Mouse (Mus musculus) bone marrow macrophage, adult 2 months (primary cell): Measurements from ENCODE around the gene Pde12. TPM values are rescaled to one million over a fixed set of nuclear protein-coding genes. Genes with fewer than 3 reads are reported as not detected.

Experiments
- H3K27ac ChIP-seq: 2 replicates; pipeline ENCODE4 v1.5.1; 2012; ENCODE audit warnings: low read depth, low read length; ENCODE audit not compliant: insufficient read depth
- H3K4me1 ChIP-seq: 2 replicates; pipeline ENCODE4 v1.6.1; 2012; ENCODE audit warnings: low read length; ENCODE audit not compliant: control insufficient read depth, insufficient read depth
- H3K4me3 ChIP-seq: 2 replicates; pipeline ENCODE4 v1.5.1; 2012; ENCODE audit warnings: mild to moderate bottlenecking, low read length, moderate library complexity; ENCODE audit not compliant: insufficient read depth
- CTCF ChIP-seq: IDR thresholded peaks from 2 replicates; pipeline ENCODE4 v1.5.1; 2012; ENCODE audit warnings: low read depth, mild to moderate bottlenecking, low read length, moderate library complexity
- POLR2A ChIP-seq: IDR thresholded peaks from 2 replicates; pipeline ENCODE4 v1.6.1; 2012; ENCODE audit warnings: mild to moderate bottlenecking, low read depth, low read length, borderline replicate concordance
- polyA plus RNA-seq: library from polyadenylated mRNA; stranded (reverse); fragments of >200 nt; gene quantifications from 2 replicates; pipeline ENCODE4 v1.2.4, GENCODE M21; 2012; ENCODE audit not compliant: missing spikeins, insufficient read depth, insufficient read length

The Pde12 gene
- polyA plus RNA-seq, 1 experiment: 4.0 TPM

- no peak overlapping the region for H3K4me3 ChIP-seq
- TF ChIP-seq POLR2A (no peak), CTCF (no peak)
- H3K4me1 ChIP-seq: peaks cover 9% of the 10 kb centered on the region
- no peak overlapping the region for H3K27ac ChIP-seq
These were observed 23.6 kb downstream of the Pde12 start for GRCm38 (mm10) chr14:26645989-26646650.

- TF ChIP-seq CTCF (no peak), POLR2A (no peak)
- peak overlapping the region; percentile 16; the same call in 1 of the 2 replicates for H3K4me3 ChIP-seq
- peak overlapping the region; percentile 95 for H3K27ac ChIP-seq
- peaks cover 9% of the 10 kb centered on the region for H3K4me1 ChIP-seq
These were observed 26.6 kb downstream of the Pde12 start for GRCm38 (mm10) chr14:26643006-26643624.

GRCm38 (mm10) chr14:26639961-26640360 is 29.7 kb downstream of the Pde12 start:
- no peak overlapping the region for H3K27ac ChIP-seq
- H3K4me1 ChIP-seq: peaks cover 13% of the 10 kb centered on the region
- TF ChIP-seq POLR2A (no peak), CTCF (no peak)
- peak overlapping the region; percentile 44 for H3K4me3 ChIP-seq

- Histone ChIP-seq H3K4me3 (peak overlapping the region; percentile 92), H3K27ac (peak overlapping the region; percentile 57)
These were observed 30.4 kb downstream of the Pde12 start for GRCm38 (mm10) chr14:26639251-26639650.

GRCm38 (mm10) chr14:26638708-26639084 is 31.0 kb downstream of the Pde12 start:
- Histone ChIP-seq H3K4me3 (peak overlapping the region; percentile 92), H3K4me1 (peaks cover 9% of the 10 kb centered on the region), H3K27ac (peak overlapping the region; percentile 84)
- TF ChIP-seq POLR2A: no peak
- no peak for TF ChIP-seq CTCF

More at GRCm38 (mm10) chr14:26639251-26639650, 30.4 kb downstream of the Pde12 start:
- TF ChIP-seq CTCF (no peak), POLR2A (no peak)
- H3K4me1 ChIP-seq: peaks cover 10% of the 10 kb centered on the region

GRCm38 (mm10) chr14:26637851-26638707 is 31.6 kb downstream of the Pde12 start, which contains the start of gene Arf4:
Gene Arf4 (plus strand): TSS chr14:26638074.
- TF ChIP-seq POLR2A (no peak), CTCF (no peak)
- Histone ChIP-seq H3K27ac (peak within 1 kb of the TSS; percentile 84), H3K4me1 (peaks cover 7% of the 10 kb centered on the region), H3K4me3 (peak within 1 kb of the TSS; percentile 92)

GRCm38 (mm10) chr14:26637025-26637850 is 32.4 kb downstream of the Pde12 start:
- TF ChIP-seq POLR2A: no peak
- no peak for TF ChIP-seq CTCF
- H3K4me3 ChIP-seq: peak overlapping the region; percentile 58
- H3K4me1 ChIP-seq: peaks cover 5% of the 10 kb centered on the region
- peak overlapping the region; percentile 71 for H3K27ac ChIP-seq

GRCm38 (mm10) chr14:26626605-26627140 is 43.0 kb downstream of the Pde12 start:
- TF ChIP-seq CTCF (no peak), POLR2A (no peak)
- Histone ChIP-seq H3K4me1 (peaks cover 42% of the 10 kb centered on the region), H3K27ac (peak overlapping the region; percentile 92), H3K4me3 (no peak overlapping the region)

GRCm38 (mm10) chr14:26625301-26625700 is 44.4 kb downstream of the Pde12 start:
- no peak overlapping the region for H3K4me3 ChIP-seq
- H3K27ac ChIP-seq: no peak overlapping the region
- TF ChIP-seq CTCF: no peak
- no peak for TF ChIP-seq POLR2A

More at GRCm38 (mm10) chr14:26625301-26625700, 44.4 kb downstream of the Pde12 start:
- peaks cover 42% of the 10 kb centered on the region for H3K4me1 ChIP-seq
